Mouse (Mus musculus) spleen, embryonic (tissue): ENCODE results near the gene Elane.

Experiments used
- CTCF ChIA-PET: fragments of 350-600 bp; sonication (Branson Sonifier 250); formaldehyde crosslinking; loops from one replicate; lab custom pipeline; 2022; lab: Charles Lee

Elane gene

GRCm38 (mm10) chr10:79857452-79857811, 28.6 kb upstream of the Elane start:
- CTCF ChIA-PET, result no interaction called here

- CTCF ChIA-PET, result no interaction called here
Measured at GRCm38 (mm10) chr10:79857894-79858293, 28.2 kb upstream of the Elane start.

- CTCF ChIA-PET, result interaction anchor here (0.6 kb wide), 1 partner anchor 25 kb away, joined by 3 read pairs; no protein-coding TSS in a partner anchor
Measured at GRCm38 (mm10) chr10:79858416-79859074, 27.5 kb upstream of the Elane start.

- CTCF ChIA-PET, result interaction anchor here (0.6 kb wide), 1 partner anchor 25 kb away, joined by 3 read pairs; no protein-coding TSS in a partner anchor
Measured at GRCm38 (mm10) chr10:79859116-79859515, 26.9 kb upstream of the Elane start.

- CTCF ChIA-PET, result interaction anchor here (0.8 kb wide), 1 partner anchor 13 kb away, joined by 3 read pairs; no protein-coding TSS in a partner anchor
Measured at GRCm38 (mm10) chr10:79860079-79860911, 25.8 kb upstream of the Elane start.

GRCm38 (mm10) chr10:79861230-79862048, 24.6 kb upstream of the Elane start:
- CTCF ChIA-PET, result interaction anchor here (1.1 kb wide), 1 partner anchor 191 kb away, joined by 3 read pairs; no protein-coding TSS in a partner anchor

- CTCF ChIA-PET, result interaction anchor here (1.1 kb wide), 1 partner anchor 191 kb away, joined by 3 read pairs; no protein-coding TSS in a partner anchor
Measured at GRCm38 (mm10) chr10:79862049-79862788, 23.8 kb upstream of the Elane start.

- CTCF ChIA-PET, result interaction anchor here (0.6 kb wide), 1 partner anchor 11 kb away, joined by 3 read pairs; no protein-coding TSS in a partner anchor
Measured at GRCm38 (mm10) chr10:79862925-79863324, 23.1 kb upstream of the Elane start.

GRCm38 (mm10) chr10:79864351-79865188, 21.5 kb upstream of the Elane start:
- CTCF ChIA-PET, result interaction anchor here (0.6 kb wide), 1 partner anchor 66 kb away, joined by 3 read pairs; no protein-coding TSS in a partner anchor

- CTCF ChIA-PET, result interaction anchor here (0.6 kb wide), 1 partner anchor 49 kb away, joined by 3 read pairs; no protein-coding TSS in a partner anchor
Measured at GRCm38 (mm10) chr10:79865189-79865601, 20.9 kb upstream of the Elane start.

- CTCF ChIA-PET, result interaction anchor here (0.6 kb wide), 1 partner anchor 48 kb away, joined by 3 read pairs; no protein-coding TSS in a partner anchor
Measured at GRCm38 (mm10) chr10:79865801-79866295, 20.2 kb upstream of the Elane start.

GRCm38 (mm10) chr10:79866601-79867000, 19.4 kb upstream of the Elane start:
- CTCF ChIA-PET, result no interaction called here

GRCm38 (mm10) chr10:79871845-79872244, 14.2 kb upstream of the Elane start:
- CTCF ChIA-PET, result interaction anchor here (0.6 kb wide), 1 partner anchor 38 kb away, joined by 3 read pairs; no protein-coding TSS in a partner anchor

- CTCF ChIA-PET, result interaction anchor here (0.6 to 1.1 kb wide), 2 partner anchors 13 to 1561 kb away, joined by 3 to 5 read pairs; no protein-coding TSS in a partner anchor
Measured at GRCm38 (mm10) chr10:79872862-79873261, 13.2 kb upstream of the Elane start.

- CTCF ChIA-PET, result interaction anchor here (0.6 to 1.1 kb wide), 4 partner anchors 10 to 64 kb away, joined by 3 to 4 read pairs (median 3); no protein-coding TSS in a partner anchor
Measured at GRCm38 (mm10) chr10:79873313-79873712, 12.7 kb upstream of the Elane start.

GRCm38 (mm10) chr10:79873715-79874289, 12.2 kb upstream of the Elane start:
- CTCF ChIA-PET, result interaction anchor here (0.6 to 1.1 kb wide), 4 partner anchors 11 to 64 kb away, joined by 3 to 4 read pairs (median 3); no protein-coding TSS in a partner anchor

GRCm38 (mm10) chr10:79874290-79874862, 11.7 kb upstream of the Elane start, which contains the start of the genes Prtn3 and Plppr3:
TSS of gene Prtn3 (plus strand) at chr10:79874476.
TSS of gene Plppr3 (minus strand) at chr10:79874634.
- CTCF ChIA-PET, result interaction anchor here (0.8 kb wide), 1 partner anchor 65 kb away, joined by 4 read pairs; no protein-coding TSS in a partner anchor

GRCm38 (mm10) chr10:79877174-79877573, 8.9 kb upstream of the Elane start:
- CTCF ChIA-PET, result interaction anchor here (0.7 kb wide), 1 partner anchor 166 kb away, joined by 3 read pairs; no protein-coding TSS in a partner anchor
